Mouse (Mus musculus) kidney, adult 2 months (tissue): Measurements from ENCODE around the gene Raver1.

Source experiments
- CTCF ChIP-seq: fragments of 200-500 bp; conservative IDR thresholded peaks from 2 replicates; pipeline ENCODE4 v1.5.1; 2011; ENCODE audit warnings: low read depth, mild to moderate bottlenecking, control low read depth, low read length, moderate library complexity, mixed read lengths; ENCODE audit not compliant: insufficient read depth, insufficient read length
- POLR2A ChIP-seq: fragments of 200-500 bp; IDR thresholded peaks from one replicate; pipeline ENCODE4 v1.6.1; 2011; ENCODE audit warnings: low read depth, low read length, control low read depth

- TF ChIP-seq CTCF (no peak), POLR2A (no peak)
Measured at GRCm38 (mm10) chr9:21033136-21033535, 58.7 kb downstream of the Raver1 start.
